Mouse (Mus musculus): ENCODE measurements around the gene Cadps.

The Cadps gene

GRCm38 (mm10) chr14:12504191-12504947 is 318.5 kb downstream of the Cadps start:
- no peak for DNase-seq (ENCODE audit: low read depth)

- DNase-seq (ENCODE audit: low read depth): no peak
Observed at GRCm38 (mm10) chr14:12462206-12462605, 360.7 kb downstream of the Cadps start.

- no peak for DNase-seq (ENCODE audit: low read depth)
Observed at GRCm38 (mm10) chr14:12459700-12460099, 363.2 kb downstream of the Cadps start.

GRCm38 (mm10) chr14:12455064-12455591 is 367.8 kb downstream of the Cadps start:
- DNase-seq (ENCODE audit: low read depth): no peak

- DNase-seq (ENCODE audit: low read depth): no peak
Observed at GRCm38 (mm10) chr14:12450807-12451206, 372.1 kb downstream of the Cadps start.

GRCm38 (mm10) chr14:12448883-12449282 is 374.0 kb downstream of the Cadps start:
- DNase-seq (ENCODE audit: low read depth): no peak

GRCm38 (mm10) chr14:12441019-12441418 is 381.9 kb downstream of the Cadps start:
- no peak for DNase-seq (ENCODE audit: low read depth)

GRCm38 (mm10) chr14:12437976-12438375 is 384.9 kb downstream of the Cadps start:
- no peak for DNase-seq (ENCODE audit: low read depth)

GRCm38 (mm10) chr14:12437422-12437821 is 385.5 kb downstream of the Cadps start:
- no peak for DNase-seq (ENCODE audit: low read depth)

- no peak for DNase-seq (ENCODE audit: low read depth)
Observed at GRCm38 (mm10) chr14:12436903-12437368, 385.9 kb downstream of the Cadps start.

GRCm38 (mm10) chr14:12428021-12428654 is 394.7 kb downstream of the Cadps start:
- DNase-seq (ENCODE audit: low read depth): no peak

GRCm38 (mm10) chr14:12425311-12425710 is 397.6 kb downstream of the Cadps start:
- no peak for DNase-seq (ENCODE audit: low read depth)

- no peak for DNase-seq (ENCODE audit: low read depth)
Observed at GRCm38 (mm10) chr14:12410276-12410675, 412.6 kb downstream of the Cadps start.

GRCm38 (mm10) chr14:12409811-12410210 is 413.1 kb downstream of the Cadps start:
- DNase-seq (ENCODE audit: low read depth): no peak

GRCm38 (mm10) chr14:12406588-12406987 is 416.3 kb downstream of the Cadps start:
- DNase-seq (ENCODE audit: low read depth): no peak

- DNase-seq (ENCODE audit: low read depth): no peak
Observed at GRCm38 (mm10) chr14:12405201-12405600, 417.7 kb downstream of the Cadps start.

- DNase-seq (ENCODE audit: low read depth): no peak
Observed at GRCm38 (mm10) chr14:12404724-12405123, 418.2 kb downstream of the Cadps start.

- no peak for DNase-seq (ENCODE audit: low read depth)
Observed at GRCm38 (mm10) chr14:12404052-12404451, 418.8 kb downstream of the Cadps start.

- DNase-seq (ENCODE audit: low read depth): no peak
Observed at GRCm38 (mm10) chr14:12400116-12400515, 422.8 kb downstream of the Cadps start.

- DNase-seq (ENCODE audit: low read depth): no peak
Observed at GRCm38 (mm10) chr14:12397561-12397960, 425.3 kb downstream of the Cadps start.

GRCm38 (mm10) chr14:12394318-12394717 is 428.6 kb downstream of the Cadps start:
- no peak for DNase-seq (ENCODE audit: low read depth)

GRCm38 (mm10) chr14:12393271-12393861 is 429.5 kb downstream of the Cadps start:
- no peak for DNase-seq (ENCODE audit: low read depth)

- DNase-seq (ENCODE audit: low read depth): no peak
Observed at GRCm38 (mm10) chr14:12391167-12391566, 431.7 kb downstream of the Cadps start.

Data from naive thymus-derived CD4-positive, alpha-beta T cell, adult 2 months (primary cell).